Mouse (Mus musculus): ENCODE data around the gene Obp1b. TPM values are rescaled to one million over a fixed set of nuclear protein-coding genes. Genes with fewer than 3 reads are reported as not detected.
"Not testable (repeated sequence)": the region's sequence is repeated elsewhere in the genome, so short reads cannot be mapped to it uniquely, and the experiment has no call there.

Gene Obp1b
- total RNA-seq (2015) (not detected in 2 replicates), total RNA-seq (2017) (not detected in 2 replicates)

- ATAC-seq (replicated peaks; ENCODE audit: poor library complexity), result not testable (repeated sequence)
These were observed at the start of gene Obp1b for GRCm38 (mm10) chrX:78186477-78186876. Gene Obp1b, plus strand, starts transcription at chrX:78186777.

GRCm38 (mm10) chrX:78202220-78202619, 15.6 kb downstream of the Obp1b start:
- ATAC-seq (replicated peaks; ENCODE audit: poor library complexity), result not testable (repeated sequence)

- no peak for ATAC-seq (replicated peaks; ENCODE audit: poor library complexity)
These were observed 16.3 kb downstream of the Obp1b start for GRCm38 (mm10) chrX:78202829-78203228.

Other genes with a start within 250 kb of the Obp1b start
- not detected in 2 replicates for gene Obp1a, start 95.4 kb upstream of the Obp1b start, total RNA-seq (2015)
- gene Obp1a, start 95.4 kb upstream of the Obp1b start, total RNA-seq (2017), result not detected in 2 replicates
- gene Gm5938, start 61.3 kb upstream of the Obp1b start, total RNA-seq (2015), result not detected in 2 replicates
- gene Gm5938, start 61.3 kb upstream of the Obp1b start, total RNA-seq (2017), result not detected in 2 replicates
- gene Gm14743, start 59.1 kb downstream of the Obp1b start, total RNA-seq (2015), result not detected in 2 replicates
- not detected in 2 replicates for gene Gm14743, start 59.1 kb downstream of the Obp1b start, total RNA-seq (2017)
- not detected in 2 replicates for gene 4930480E11Rik, start 182.9 kb downstream of the Obp1b start, total RNA-seq (2015)
- gene 4930480E11Rik, start 182.9 kb downstream of the Obp1b start, total RNA-seq (2017), result not detected in 2 replicates